Mouse (Mus musculus): ENCODE measurements around the gene Pik3cd.
"Not testable (repeated sequence)": the region's sequence is repeated elsewhere in the genome, so short reads cannot be mapped to it uniquely, and the experiment has no call there.

Pik3cd gene

GRCm38 (mm10) chr4:149702210-149702979 lies at the start of gene Pik3cd:
Pik3cd (minus strand) TSS chr4:149702571.
- no peak for DNase-seq

GRCm38 (mm10) chr4:149750671-149751070 lies 48.3 kb upstream of the Pik3cd start:
- no peak for DNase-seq

- DNase-seq, result not testable (repeated sequence)
Observed at GRCm38 (mm10) chr4:149749663-149750015, 47.3 kb upstream of the Pik3cd start.

- DNase-seq, result no peak
Observed at GRCm38 (mm10) chr4:149749003-149749662, 46.8 kb upstream of the Pik3cd start.

GRCm38 (mm10) chr4:149744119-149744518 lies 41.7 kb upstream of the Pik3cd start:
- no peak for DNase-seq

GRCm38 (mm10) chr4:149742011-149742530 lies 39.7 kb upstream of the Pik3cd start:
- no peak for DNase-seq

- DNase-seq, result no peak
Observed at GRCm38 (mm10) chr4:149740301-149740700, 37.9 kb upstream of the Pik3cd start.

- no peak for DNase-seq
Observed at GRCm38 (mm10) chr4:149739478-149739877, 37.1 kb upstream of the Pik3cd start.

- DNase-seq, result peak; percentile 98
Observed at GRCm38 (mm10) chr4:149737383-149738324, 35.3 kb upstream of the Pik3cd start, which contains the start of gene Tmem201. Tmem201 (minus strand) TSS chr4:149738044.

- peak; percentile 64 for DNase-seq
Observed at GRCm38 (mm10) chr4:149736581-149736980, 34.2 kb upstream of the Pik3cd start.

GRCm38 (mm10) chr4:149735624-149736250 lies 33.4 kb upstream of the Pik3cd start:
- no peak for DNase-seq

- no peak for DNase-seq
Observed at GRCm38 (mm10) chr4:149734730-149735475, 32.5 kb upstream of the Pik3cd start.

GRCm38 (mm10) chr4:149734246-149734645 lies 31.9 kb upstream of the Pik3cd start:
- no peak for DNase-seq

GRCm38 (mm10) chr4:149733748-149734147 lies 31.4 kb upstream of the Pik3cd start:
- DNase-seq, result no peak

- DNase-seq, result no peak
Observed at GRCm38 (mm10) chr4:149732800-149733199, 30.4 kb upstream of the Pik3cd start.

GRCm38 (mm10) chr4:149732313-149732712 lies 29.9 kb upstream of the Pik3cd start:
- DNase-seq, result no peak

- no peak for DNase-seq
Observed at GRCm38 (mm10) chr4:149730827-149731226, 28.5 kb upstream of the Pik3cd start.

GRCm38 (mm10) chr4:149728810-149729209 lies 26.4 kb upstream of the Pik3cd start:
- no peak for DNase-seq

GRCm38 (mm10) chr4:149727636-149728035 lies 25.3 kb upstream of the Pik3cd start:
- DNase-seq, result no peak

- DNase-seq, result peak; percentile 83
Observed at GRCm38 (mm10) chr4:149725661-149726350, 23.4 kb upstream of the Pik3cd start.

- DNase-seq, result no peak
Observed at GRCm38 (mm10) chr4:149724916-149725470, 22.6 kb upstream of the Pik3cd start.
